Mouse (Mus musculus) lung, postnatal 4 days (tissue): Measurements from ENCODE around the gene Pms1.
"Not testable (repeated sequence)": the region's sequence is repeated elsewhere in the genome, so short reads cannot be mapped to it uniquely, and the experiment has no call there.

Source experiments
- DNase-seq, 2 experiments: peaks; one replicate each; pipeline ENCODE4 v3.0.0; 2021

Pms1 gene

GRCm38 (mm10) chr1:53296581-53297383 lies at the start of gene Pms1, which contains the start of the genes Ormdl1 and Gm28778:
Pms1 (minus strand) TSS chr1:53297018.
Ormdl1 (plus strand) TSS chr1:53297095.
Gm28778 (plus strand) TSS chr1:53297111.
- DNase-seq = peak; percentile 97

DNA sequence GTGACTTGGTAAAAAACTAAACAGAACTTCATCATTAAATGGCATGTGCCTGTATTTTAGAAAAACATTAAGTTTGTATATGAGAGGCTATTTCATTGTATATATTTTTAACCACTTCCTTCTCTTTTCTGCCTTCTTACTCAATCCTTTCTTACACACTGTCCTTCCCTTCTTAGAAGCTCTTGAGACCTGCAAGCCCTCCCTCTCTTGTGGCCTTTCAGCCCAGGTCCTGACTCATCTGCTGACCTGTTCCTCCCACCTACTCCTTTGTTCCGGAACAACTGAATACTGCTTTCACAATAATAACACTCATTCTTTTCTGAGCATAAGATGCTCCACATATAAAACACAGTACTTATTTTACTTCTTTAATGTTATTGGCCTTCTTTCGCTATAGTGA lies 44.3 kb upstream of the Pms1 start:
- DNase-seq = no peak

GRCm38 (mm10) chr1:53337403-53337802 lies 40.6 kb upstream of the Pms1 start:
- not testable (repeated sequence) for DNase-seq

GRCm38 (mm10) chr1:53335465-53335864 lies 38.6 kb upstream of the Pms1 start:
- no peak for DNase-seq

DNA sequence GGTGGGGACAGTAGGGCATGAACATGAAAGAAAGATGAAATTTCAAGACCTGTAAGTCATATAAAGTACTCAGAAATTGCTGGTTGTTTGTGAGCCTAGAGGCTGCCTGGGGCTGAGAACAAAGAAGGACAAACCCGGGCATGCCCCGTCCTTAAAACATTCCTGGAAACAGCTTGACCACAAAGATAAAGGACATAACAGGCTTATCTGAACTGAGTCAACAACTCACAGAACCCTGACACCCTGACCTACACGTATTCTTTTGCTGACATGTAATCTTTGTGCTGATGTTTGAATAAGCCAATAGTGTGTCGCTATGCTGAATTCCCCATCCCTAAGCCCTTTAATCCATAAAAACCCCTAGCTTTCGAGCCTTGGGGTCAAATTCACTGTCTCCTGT lies 36.7 kb upstream of the Pms1 start:
- DNase-seq = not testable (repeated sequence)

GRCm38 (mm10) chr1:53324827-53325494 lies 28.1 kb upstream of the Pms1 start:
- DNase-seq = no peak

DNA sequence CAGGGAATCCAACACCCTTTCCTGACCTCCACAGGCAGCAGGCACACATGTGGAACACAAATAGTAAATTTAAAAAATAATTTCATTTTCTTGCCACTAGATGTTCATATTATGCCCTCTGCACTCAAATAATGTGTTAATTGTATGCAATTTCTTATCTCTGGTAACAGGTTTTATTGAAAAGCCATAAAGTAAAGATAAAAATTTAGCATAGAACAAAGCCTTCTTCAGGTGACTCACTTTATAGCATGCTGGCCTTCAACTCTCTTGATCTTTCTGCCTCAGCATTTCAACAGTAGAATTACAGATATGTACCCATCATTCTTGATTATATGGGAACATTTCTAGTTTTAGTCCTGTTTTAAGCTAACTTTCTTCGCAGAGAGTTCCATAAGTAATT lies 27.5 kb upstream of the Pms1 start:
- DNase-seq = no peak

- DNase-seq = no peak
Measured at GRCm38 (mm10) chr1:53323254-53323653, 26.4 kb upstream of the Pms1 start.

- no peak for DNase-seq
Measured at GRCm38 (mm10) chr1:53321662-53322344, 25.0 kb upstream of the Pms1 start.

DNA sequence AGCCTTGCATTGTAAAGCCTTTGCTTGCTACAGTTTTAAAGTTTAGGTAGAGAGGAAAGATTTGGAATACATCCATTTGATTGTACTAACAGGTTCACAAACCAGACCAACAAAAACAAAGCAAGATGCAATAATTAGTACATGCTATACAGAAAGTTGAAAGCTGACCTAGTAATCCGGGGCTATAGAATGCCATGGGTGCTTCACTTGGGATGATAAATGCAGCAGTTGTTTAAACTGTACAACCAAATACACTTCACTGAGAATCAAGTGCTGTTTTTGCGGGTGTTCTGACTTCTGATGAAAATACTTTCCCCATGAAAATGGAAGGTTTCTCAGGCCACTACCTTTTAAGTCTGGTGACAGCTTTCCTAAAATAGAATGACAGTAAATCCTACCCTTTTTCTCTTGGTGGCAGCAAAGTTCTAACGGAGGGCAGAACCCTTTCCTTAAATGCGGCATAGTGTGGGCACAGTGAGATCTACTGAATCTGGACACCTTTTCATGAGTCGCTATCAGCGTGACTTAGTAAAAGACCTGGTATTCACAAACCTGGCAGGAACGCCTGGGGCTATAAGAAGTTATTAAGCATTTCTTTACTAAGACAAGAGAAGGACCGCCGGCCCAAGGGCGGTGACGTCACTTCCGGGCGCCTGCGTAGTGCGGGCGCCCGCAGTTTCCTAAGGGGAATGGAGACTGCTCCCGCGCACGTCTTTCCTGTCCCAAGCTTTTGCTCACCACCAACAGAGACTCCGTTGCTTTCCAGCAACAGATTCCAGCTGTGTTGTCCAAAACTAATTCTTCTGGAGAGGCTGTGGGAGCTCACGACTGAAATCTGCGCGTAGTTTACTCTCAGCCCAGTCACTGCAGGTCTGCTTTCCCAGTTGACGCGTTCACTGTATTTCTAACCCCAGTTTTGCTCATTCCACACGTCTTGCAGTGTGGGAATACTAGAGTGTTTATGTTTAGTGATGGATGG lies 16.5 kb upstream of the Pms1 start, which contains the start of gene Osgepl1:
TSS of gene Osgepl1 (plus strand) at position 636 of the 979 bp plus-strand sequence.
- peak; percentile 88 to 89 for DNase-seq

- DNase-seq = no peak
Measured at GRCm38 (mm10) chr1:53300506-53300905, 3.7 kb upstream of the Pms1 start.

- DNase-seq = no peak
Measured at GRCm38 (mm10) chr1:53291197-53291596, 5.6 kb downstream of the Pms1 start.

DNA sequence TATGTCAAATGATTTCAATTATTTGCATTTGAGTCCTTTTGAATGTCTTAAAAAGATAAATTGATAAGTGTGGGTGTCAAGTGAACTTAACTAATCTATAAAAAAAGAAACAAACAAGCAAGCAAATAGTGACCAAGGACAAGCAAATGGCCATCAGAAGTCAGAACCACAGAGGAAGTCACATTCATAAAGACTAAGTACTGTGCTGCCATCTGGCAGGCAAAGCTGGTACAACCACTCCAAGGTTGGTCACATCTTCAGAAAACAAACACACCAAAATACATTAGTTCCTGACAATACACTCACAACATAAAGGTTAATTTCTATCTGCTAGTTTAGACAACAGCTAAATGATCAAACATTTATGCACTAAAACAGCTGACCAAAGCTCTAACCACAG lies 24.2 kb downstream of the Pms1 start:
- DNase-seq = peak in 1 of 2 experiments; percentile 19

GRCm38 (mm10) chr1:53269901-53270300 lies 26.9 kb downstream of the Pms1 start:
- DNase-seq = no peak

GRCm38 (mm10) chr1:53264958-53265612 lies 31.7 kb downstream of the Pms1 start:
- not testable (repeated sequence) for DNase-seq

DNA sequence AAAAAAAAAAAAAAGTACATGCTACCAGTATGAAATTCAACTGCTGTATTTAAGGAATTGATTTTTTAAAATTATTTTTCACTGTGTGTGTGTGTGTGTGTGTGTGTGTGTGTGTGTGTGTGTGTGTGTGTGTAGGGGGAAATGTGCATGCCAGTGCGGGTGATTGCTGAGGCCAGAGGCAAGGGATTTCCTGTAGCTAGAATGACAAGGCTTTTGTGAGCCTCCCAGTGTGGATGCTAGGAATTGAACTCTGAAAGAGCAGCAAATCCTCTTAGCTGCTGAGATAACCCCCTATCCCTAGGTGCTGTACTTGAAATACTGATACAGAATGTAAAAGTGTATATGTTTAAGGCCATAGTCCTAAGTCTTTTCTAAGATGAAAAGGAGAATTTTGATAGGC lies 70.8 kb downstream of the Pms1 start:
- DNase-seq = no peak

DNA sequence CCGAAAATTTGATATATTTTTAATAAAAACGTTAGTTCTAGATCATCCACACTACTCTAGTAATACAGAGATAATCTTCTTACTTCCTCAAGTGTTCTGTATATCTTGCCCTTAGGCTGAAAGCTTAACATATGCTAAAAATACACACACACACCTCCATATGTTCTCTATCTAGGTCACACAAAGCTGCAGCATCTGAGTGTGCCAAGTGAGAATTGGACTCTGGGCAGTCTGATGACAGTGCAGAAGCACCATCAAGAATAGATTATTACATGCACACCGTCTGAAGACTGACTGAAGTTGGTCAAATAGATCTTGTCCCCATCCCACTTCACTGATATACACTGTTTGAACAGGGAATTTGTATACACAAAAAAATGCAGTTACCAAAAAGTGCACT lies 71.2 kb downstream of the Pms1 start:
- DNase-seq = no peak

GRCm38 (mm10) chr1:53224775-53225174 lies 72.0 kb downstream of the Pms1 start:
- no peak for DNase-seq

DNA sequence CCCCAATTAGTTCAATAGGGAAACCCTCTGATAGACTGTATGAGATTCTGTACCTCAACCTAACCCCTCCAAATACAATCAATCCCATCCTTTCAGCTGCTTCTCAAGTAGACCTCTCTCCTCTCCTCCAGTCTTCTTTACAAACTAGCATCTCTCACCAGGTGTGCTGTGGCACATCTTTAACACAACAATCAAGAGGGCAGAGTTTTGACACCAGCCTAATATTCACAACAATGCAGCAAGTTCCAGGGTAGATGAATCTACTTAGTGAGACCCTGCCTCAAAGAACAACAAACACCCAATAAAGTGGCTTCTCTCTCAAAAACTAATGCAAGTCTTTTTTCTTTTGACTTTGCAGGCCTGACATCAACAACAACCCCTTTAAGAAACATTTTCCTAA lies 86.7 kb downstream of the Pms1 start:
- DNase-seq = no peak

DNA sequence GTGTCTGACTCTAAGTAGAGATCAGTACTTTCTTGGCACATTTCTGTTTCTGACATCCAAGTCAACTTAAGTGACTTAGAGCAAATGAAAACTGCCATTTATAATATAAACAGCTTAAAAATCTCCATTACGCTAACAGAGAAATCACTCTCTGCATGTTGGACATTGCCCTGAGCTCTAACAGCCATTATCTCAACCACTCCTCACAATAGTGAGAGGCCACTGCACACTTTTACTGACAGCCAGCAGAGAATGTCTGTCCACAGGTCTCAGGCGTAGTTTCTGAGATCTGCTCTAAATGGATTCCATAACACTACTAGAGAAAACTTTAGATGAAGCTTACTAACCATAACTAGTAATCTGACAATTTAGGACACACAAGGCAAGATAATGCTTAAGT lies 92.9 kb downstream of the Pms1 start:
- DNase-seq = no peak

DNA sequence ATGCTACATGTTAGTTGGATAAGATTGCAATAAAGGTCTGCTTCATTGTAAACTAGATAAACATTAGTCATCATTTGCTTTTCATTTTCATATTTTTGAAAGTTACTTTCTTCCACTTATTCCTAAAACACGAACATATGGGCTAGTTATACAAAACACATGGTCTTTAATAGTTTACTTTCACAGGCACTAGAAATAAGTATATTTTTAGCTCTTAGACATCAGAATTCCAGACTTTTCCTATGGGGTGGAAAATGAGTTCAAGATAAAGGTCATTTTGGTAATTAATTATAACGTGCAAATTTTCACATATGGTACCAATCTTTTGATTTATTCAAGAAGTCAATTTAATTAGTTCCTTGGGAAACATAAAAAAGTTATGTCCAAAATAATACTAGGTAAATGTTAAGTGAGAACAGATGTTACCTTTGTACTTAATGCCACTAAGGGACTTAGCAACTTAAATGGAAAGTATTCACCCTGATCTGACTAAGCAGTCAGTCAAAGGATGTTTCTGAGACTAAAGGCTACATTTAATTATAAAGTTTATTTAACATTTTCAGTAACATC lies 95.1 kb downstream of the Pms1 start:
- no peak for DNase-seq
